Mouse (Mus musculus) gastrocnemius, postnatal 4 days (tissue): ENCODE measurements at regions not wholly inside any gene's neighbourhood (a gene's known extent, or its start where the extent isn't known, plus 50 kb on each side); places are given as distances from the start of the nearest gene placed in this dataset.
A peak's percentile ranks its signal among the peaks of the same experiment; 100 is the strongest.
"Not testable (repeated sequence)": the region's sequence is repeated elsewhere in the genome, so short reads cannot be mapped to it uniquely, and the experiment has no call there.

Source experiments
- DNase-seq, 2 experiments: peaks; one replicate each; pipeline ENCODE4 v3.0.0; 2021 to 2022; ENCODE audit warnings: low spot score in 2 of 2, mixed read lengths in 2 of 2

GRCm38 (mm10) chr17:16926200-16926599, 137.7 kb upstream of the Zfp960 start:
- no peak for DNase-seq

GRCm38 (mm10) chr17:16951092-16952016, 112.6 kb upstream of the Zfp960 start:
- DNase-seq: peak; percentile 45 to 84

- DNase-seq: not testable (repeated sequence)
These were observed 111.8 kb upstream of the Zfp960 start for GRCm38 (mm10) chr17:16952146-16952545.

GRCm38 (mm10) chr17:16997241-16997640, 66.7 kb upstream of the Zfp960 start:
- not testable (repeated sequence) for DNase-seq

GRCm38 (mm10) chr17:17004632-17005265, 59.2 kb upstream of the Zfp960 start:
- peak; percentile 43 to 79 for DNase-seq

- DNase-seq: not testable (repeated sequence)
These were observed 58.6 kb upstream of the Zfp960 start for GRCm38 (mm10) chr17:17005267-17005666.
